Mouse (Mus musculus) liver, embryonic 14.5 days (tissue): Measurements from ENCODE around the gene Fbxo41.

Experiments used
- CTCF ChIP-seq: IDR thresholded peaks from 2 replicates; pipeline ENCODE4 v1.5.1; 2016; ENCODE audit warnings: antibody characterized with exemption, low read depth, control low read depth
- EP300 ChIP-seq: IDR thresholded peaks from 2 replicates; pipeline ENCODE4 v1.6.1; 2016; ENCODE audit warnings: antibody characterized with exemption, low read depth

DNA sequence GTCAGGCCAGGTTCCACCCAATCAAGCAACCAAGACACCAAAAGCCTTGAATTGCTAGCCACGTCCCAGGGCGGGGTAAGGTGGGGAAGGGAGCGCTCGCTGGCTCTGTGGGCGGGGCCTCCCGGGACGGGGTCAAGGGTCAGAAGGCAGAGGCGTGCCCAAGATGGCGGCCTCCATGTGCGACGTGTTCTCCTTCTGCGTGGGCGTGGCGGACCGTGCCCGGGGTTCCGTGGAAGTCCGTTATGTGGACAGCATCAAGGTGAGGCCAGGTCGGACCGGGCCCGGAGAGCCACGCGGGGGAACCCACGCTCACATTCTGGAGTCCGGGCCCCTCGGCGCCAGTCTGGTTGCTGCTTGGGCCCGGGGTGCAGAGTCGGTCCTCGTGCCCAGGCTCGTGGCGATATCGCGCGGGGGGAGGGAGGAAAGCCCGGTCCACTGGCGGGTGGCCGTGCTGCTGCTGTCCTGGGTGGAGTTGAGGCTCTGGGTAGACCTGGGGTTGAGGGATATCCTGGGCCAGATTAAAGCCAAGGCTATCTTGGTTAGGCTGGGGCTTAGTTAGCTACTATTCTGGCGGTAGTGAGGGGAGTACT is 70.9 kb downstream of the Fbxo41 start, which contains the start of gene Smyd5:
- no peak for TF ChIP-seq EP300
- no peak for TF ChIP-seq CTCF
